Mouse (Mus musculus) kidney, embryonic 14.5 days (tissue): Measurements from ENCODE around the gene Kcng1. TPM values are rescaled to one million over a fixed set of nuclear protein-coding genes. Genes with fewer than 3 reads are reported as not detected.

Experiments
- ATAC-seq: fragments of 200-750 bp; cut with Nextera tagmentation; 2 replicates; pipeline ENCODE4 v1.8.0; 2017; ENCODE audit warnings: moderate number of reproducible peaks, mild to moderate bottlenecking, moderate TSS enrichment, moderate library complexity; ENCODE audit not compliant: low FRiP score, low TSS enrichment
- H3K27ac ChIP-seq: fragments of 300-500 bp; sonication (generic); 2 replicates; pipeline ENCODE4 v1.5.1; 2014; ENCODE audit warnings: low read depth, mild to moderate bottlenecking, low read length, moderate library complexity, mixed read lengths
- H3K27me3 ChIP-seq: fragments of 300-500 bp; sonication (generic); 2 replicates; pipeline ENCODE4 v1.6.1; 2014; ENCODE audit warnings: mild to moderate bottlenecking, low read length; ENCODE audit not compliant: control insufficient read depth, insufficient read depth
- H3K36me3 ChIP-seq: fragments of 300-500 bp; sonication (generic); 2 replicates; pipeline ENCODE4 v1.6.1; 2014; ENCODE audit warnings: low read length, mixed read lengths; ENCODE audit not compliant: control insufficient read depth, insufficient read depth
- H3K4me1 ChIP-seq: fragments of 300-500 bp; sonication (generic); 2 replicates; pipeline ENCODE4 v1.6.1; 2014; ENCODE audit warnings: low read length, mixed read lengths; ENCODE audit not compliant: control insufficient read depth, insufficient read depth
- H3K4me2 ChIP-seq: fragments of 300-500 bp; sonication (generic); replicated peaks from 2 replicates; pipeline ENCODE4 v1.6.1; 2014; ENCODE audit warnings: low read depth, mild to moderate bottlenecking, low read length
- H3K4me3 ChIP-seq: fragments of 300-500 bp; sonication (generic); 2 replicates; pipeline ENCODE4 v1.5.1; 2014; ENCODE audit warnings: mild to moderate bottlenecking, low read length
- H3K9ac ChIP-seq: fragments of 300-500 bp; sonication (generic); 2 replicates; pipeline ENCODE4 v1.6.1; 2014; ENCODE audit warnings: low read depth, mild to moderate bottlenecking, low read length, moderate library complexity
- H3K9me3 ChIP-seq: fragments of 300-500 bp; sonication (generic); 2 replicates; pipeline ENCODE4 v1.6.1; 2016; ENCODE audit warnings: low read length; ENCODE audit not compliant: control insufficient read depth
- WGBS: fragments of 180-500 bp; shearing (Covaris S2); extraction: QIAGEN DNeasy Blood & Tissue Kit; methylation state at CpG from one replicate; pipeline ENCODE4 v1.1.7; 2014; 5-methylcytosine and 5-hydroxymethylcytosine counted together
- polyA plus RNA-seq: library from polyadenylated mRNA; unstranded; fragments of >200 nt; fragmentation: Nextera tagmentation; extraction: Ambion mirVana; gene quantifications from 2 replicates; pipeline ENCODE4 v1.2.1, GENCODE M21; 2014

The Kcng1 gene
- polyA plus RNA-seq: 0.33 and 0.62 TPM in 2 replicates

DNA sequence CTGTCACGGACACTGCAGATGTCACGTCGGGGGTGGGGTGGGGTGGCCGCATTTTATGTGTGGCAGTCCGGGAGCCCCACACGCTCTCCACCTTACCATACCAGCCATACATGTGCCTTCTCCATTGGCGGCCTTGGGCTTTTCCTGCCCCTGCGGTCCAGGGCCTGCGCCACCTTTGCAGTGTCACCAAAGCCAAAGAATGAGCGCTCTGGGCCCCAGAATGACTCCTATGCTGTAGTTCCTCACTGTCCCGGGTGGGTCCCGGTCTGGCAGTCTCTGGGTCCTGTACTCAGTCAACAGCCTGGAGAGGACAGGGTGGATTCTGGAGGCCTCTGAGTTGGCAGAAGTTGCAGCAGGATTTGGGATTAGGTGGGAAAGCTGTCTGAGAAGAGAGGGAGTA, at the start of gene Kcng1:
Kcng1 (minus strand) TSS at position 155 of the 400 bp plus-strand sequence.
- H3K4me3 ChIP-seq: peak within 1 kb of the TSS; percentile 53
- H3K4me1 ChIP-seq: peaks cover 11% of the 10 kb centered on the region; the same call in 1 of the 2 replicates
- H3K27me3 ChIP-seq: peaks cover 44% of the 10 kb centered on the region
- H3K4me2 ChIP-seq: peak within 1 kb of the TSS; percentile 97
- WGBS: 14% methylated on average over 12 of the region's 12 CpGs
- H3K9ac ChIP-seq: peak within 1 kb of the TSS; percentile 58
- no peak for ATAC-seq
- H3K9me3 ChIP-seq: peaks cover 5% of the 10 kb centered on the region; the same call in 1 of the 2 replicates
- H3K27ac ChIP-seq: no peak within 1 kb of the TSS
- H3K36me3 ChIP-seq: no peaks in the 10 kb centered on the region

DNA sequence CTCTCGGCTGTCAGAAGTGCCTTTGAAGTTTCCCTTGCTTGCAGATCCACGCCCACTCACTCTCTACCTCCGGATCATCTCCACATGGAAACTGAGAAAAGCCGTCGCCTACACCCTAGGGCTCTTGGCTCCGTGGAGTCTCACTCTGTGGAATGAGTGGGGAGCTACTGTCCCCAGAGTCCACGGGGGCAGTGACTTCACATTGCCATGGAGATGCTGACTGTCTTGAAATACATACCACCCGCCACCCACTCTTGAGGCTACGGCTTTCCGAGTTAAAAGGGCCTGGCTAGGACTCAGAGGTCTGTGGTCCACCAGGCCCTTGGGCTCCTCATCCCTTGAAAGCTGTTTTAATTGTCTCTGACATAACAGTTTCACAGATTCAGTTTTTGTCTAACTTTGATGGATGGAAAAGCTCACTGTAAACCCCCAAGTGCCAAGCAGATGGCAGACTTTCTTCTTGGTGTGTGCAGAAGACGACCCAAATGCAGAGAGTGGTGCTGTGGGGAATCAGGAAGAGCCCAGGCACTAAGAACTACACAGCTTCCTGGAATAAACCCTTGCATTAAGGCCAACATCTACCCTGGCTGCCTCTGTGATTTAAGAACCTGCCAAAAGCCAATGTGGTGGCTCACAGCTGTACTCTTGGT, 49.0 kb upstream of the Kcng1 start:
- 56% methylated on average over 11 of the region's 11 CpGs for WGBS
- Histone ChIP-seq H3K4me1 (peaks cover 13% of the 10 kb centered on the region), H3K27ac (no peak overlapping the region), H3K9me3 (no peaks in the 10 kb centered on the region), H3K36me3 (no peaks in the 10 kb centered on the region), H3K4me2 (no peak overlapping the region), H3K4me3 (no peak overlapping the region), H3K9ac (no peak overlapping the region), H3K27me3 (no peaks in the 10 kb centered on the region; the same call in 1 of the 2 replicates)
- ATAC-seq: no peak

DNA sequence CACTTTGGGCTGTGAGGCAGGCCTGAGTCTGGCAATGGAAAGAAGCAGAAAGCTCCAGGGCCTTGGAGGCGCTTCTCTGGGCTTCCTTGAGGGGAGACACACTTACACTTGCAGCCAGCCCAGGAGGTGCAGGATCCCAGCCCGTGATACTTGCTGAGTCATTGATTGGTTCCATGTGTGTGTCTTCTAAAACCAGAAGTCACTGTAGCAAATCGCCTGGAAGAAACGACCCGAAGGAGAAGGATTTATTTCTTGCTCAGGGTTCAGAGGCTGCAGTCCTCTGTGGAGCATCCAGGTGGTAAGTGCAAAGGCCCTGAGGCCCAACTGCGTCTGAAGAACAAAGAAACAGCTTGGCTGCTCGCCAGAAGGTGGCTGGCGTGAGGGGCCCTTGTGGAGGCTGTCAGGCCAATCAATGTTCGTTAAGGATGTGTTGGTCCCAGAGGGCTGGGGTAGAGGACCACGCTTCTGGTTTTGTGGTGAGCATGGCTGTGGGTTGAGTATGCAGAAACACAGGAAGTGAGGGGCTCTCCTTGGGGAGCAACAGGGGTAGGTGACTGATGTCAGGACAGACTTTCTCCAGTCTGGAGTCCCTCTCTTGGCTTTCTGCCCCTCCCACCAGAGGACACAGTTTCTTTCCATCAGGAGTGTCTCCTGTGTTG, 40.3 kb upstream of the Kcng1 start:
- no peaks in the 10 kb centered on the region for H3K36me3 ChIP-seq
- H3K4me3 ChIP-seq: no peak overlapping the region
- no peaks in the 10 kb centered on the region for H3K9me3 ChIP-seq
- H3K27me3 ChIP-seq: no peaks in the 10 kb centered on the region
- H3K9ac ChIP-seq: no peak overlapping the region
- no peak overlapping the region for H3K4me2 ChIP-seq
- no peak for ATAC-seq
- WGBS: 50% methylated on average over 10 of the region's 10 CpGs
- H3K4me1 ChIP-seq: no peaks in the 10 kb centered on the region
- H3K27ac ChIP-seq: no peak overlapping the region

DNA sequence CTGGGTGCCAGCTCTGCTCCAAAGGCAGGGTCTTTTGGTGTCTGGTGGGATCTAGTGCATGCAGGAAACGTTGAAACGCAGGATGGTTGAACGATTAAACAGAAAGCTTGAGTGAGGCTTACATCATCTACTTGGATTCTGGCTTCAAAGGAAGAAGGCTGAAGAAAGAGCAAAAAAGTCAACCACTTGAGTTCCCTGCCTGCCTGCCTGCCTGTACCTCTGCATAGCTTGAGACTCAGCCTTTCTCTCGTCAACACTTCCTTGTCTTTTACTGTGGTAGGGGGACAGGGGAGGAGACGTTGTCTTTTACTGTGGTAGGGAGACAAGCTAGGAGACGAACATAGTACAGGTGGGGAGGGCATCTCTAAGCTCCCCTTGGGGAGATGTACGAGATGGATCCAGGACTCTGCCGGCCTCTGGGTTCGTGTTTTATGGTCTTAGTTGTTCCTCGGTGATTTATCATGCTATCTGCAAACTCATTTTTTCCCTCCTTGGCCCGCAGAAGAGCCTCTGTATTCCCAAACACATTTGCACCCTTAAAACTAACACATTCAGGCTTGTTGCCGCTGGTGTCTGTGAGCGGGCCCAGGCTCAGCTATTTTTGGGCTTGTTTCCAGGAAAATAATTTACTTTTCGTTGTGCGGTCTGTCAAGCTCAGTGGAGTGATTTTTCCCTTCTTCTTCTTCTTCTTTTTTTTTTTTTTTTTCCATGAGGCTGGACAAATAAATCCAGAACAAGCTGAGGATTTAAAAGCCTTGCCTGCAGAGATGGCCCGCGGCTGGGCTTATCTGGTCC, 39.0 kb upstream of the Kcng1 start:
- Histone ChIP-seq H3K9ac (no peak overlapping the region), H3K4me1 (no peaks in the 10 kb centered on the region), H3K27me3 (no peaks in the 10 kb centered on the region), H3K9me3 (no peaks in the 10 kb centered on the region), H3K4me3 (no peak overlapping the region), H3K36me3 (no peaks in the 10 kb centered on the region), H3K4me2 (no peak overlapping the region), H3K27ac (no peak overlapping the region)
- ATAC-seq: no peak
- WGBS: 47% methylated on average over 17 of the region's 17 CpGs

DNA sequence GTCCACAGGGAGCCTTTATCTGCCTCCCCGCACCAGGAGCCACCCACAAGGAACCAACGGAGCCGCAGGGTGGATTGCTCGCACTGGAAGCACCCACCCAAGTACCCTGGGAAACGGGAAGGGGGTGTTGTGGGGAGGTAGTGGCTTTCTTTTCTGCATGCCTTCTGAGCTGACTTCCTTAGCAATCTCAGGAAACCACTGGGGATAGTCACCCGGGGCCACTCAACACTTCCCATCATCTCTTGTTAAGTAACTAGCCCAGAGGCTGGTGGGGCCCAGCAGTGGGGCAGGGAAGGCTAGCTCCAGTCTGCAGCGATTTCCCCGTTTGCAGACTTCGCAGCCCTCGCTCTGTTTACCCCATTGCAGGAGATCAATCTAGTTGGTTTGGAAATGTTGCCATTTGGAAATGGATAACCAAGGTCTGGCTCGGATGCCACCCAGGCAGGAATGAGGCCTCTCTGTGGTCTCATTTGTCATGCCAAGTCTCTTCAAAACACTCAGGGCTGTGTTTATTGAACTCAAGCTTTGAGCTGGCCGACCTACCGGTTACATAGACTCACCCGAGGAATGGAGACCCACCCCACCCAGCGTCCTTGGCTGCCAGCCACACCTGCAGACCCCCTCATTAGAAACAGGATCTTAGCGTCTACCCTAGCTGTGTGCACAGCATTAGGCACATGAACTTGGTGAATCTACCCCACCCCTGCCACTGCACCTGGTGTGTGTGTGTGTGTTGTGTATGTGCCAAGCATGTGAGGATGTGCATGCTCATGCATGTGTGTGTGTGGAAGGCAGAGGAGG, 33.3 kb upstream of the Kcng1 start:
- Histone ChIP-seq H3K4me3 (no peak overlapping the region), H3K27me3 (no peaks in the 10 kb centered on the region), H3K27ac (no peak overlapping the region), H3K36me3 (no peaks in the 10 kb centered on the region), H3K9me3 (no peaks in the 10 kb centered on the region), H3K4me2 (no peak overlapping the region), H3K4me1 (no peaks in the 10 kb centered on the region), H3K9ac (no peak overlapping the region)
- ATAC-seq: no peak
- WGBS: 53% methylated on average over 16 of the region's 16 CpGs

DNA sequence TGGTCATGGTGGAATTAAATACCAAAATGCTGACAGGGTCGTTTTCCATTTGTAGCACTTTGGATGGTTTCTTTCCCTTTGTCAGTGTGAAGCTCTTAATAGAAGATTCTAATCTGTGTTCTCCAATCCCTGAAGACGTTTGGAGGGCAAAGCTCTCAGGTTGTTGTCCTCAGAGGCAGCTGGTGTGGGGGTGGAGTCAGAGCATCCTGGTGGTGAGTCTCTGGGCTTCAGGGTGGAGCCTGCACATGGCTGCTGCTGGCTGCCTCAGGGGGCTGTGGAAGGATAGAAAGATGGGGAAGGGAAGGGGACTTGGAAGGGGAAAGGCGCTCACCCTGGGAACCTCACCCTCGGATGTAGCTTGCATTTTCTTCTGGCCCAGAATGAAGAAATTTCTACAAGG, 31.0 kb upstream of the Kcng1 start:
- no peaks in the 10 kb centered on the region for H3K4me1 ChIP-seq
- no peaks in the 10 kb centered on the region for H3K9me3 ChIP-seq
- H3K27ac ChIP-seq: no peak overlapping the region
- ATAC-seq: no peak
- no peak overlapping the region for H3K4me2 ChIP-seq
- H3K4me3 ChIP-seq: no peak overlapping the region
- H3K27me3 ChIP-seq: no peaks in the 10 kb centered on the region
- no peaks in the 10 kb centered on the region for H3K36me3 ChIP-seq
- 45% methylated on average over 4 of the region's 4 CpGs for WGBS
- no peak overlapping the region for H3K9ac ChIP-seq

DNA sequence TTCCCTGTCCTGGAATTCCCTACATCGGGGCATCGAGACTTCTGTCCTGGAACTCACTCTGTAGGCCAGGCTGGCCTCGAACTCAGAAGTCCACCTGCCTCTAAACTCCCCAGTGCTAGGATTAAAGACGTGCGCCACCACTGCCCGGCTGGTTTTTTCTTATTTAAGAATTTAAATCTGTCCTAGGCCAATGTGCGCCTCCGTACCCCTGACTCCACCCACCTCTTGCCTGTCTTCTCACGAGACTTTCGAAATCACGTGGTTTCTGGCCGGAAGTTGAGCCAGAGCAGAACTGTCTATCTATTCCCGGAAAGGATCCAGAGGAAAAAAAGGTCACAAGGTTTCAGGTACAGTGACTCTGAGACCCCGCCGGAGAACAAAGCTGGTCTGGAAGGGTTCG, 29.5 kb upstream of the Kcng1 start:
- H3K4me1 ChIP-seq: no peaks in the 10 kb centered on the region
- H3K36me3 ChIP-seq: no peaks in the 10 kb centered on the region
- ATAC-seq: no peak
- H3K9me3 ChIP-seq: no peaks in the 10 kb centered on the region
- no peak overlapping the region for H3K27ac ChIP-seq
- no peak overlapping the region for H3K4me3 ChIP-seq
- no peaks in the 10 kb centered on the region for H3K27me3 ChIP-seq
- WGBS: 92% methylated on average over 16 of the region's 16 CpGs
- H3K4me2 ChIP-seq: no peak overlapping the region
- H3K9ac ChIP-seq: no peak overlapping the region

DNA sequence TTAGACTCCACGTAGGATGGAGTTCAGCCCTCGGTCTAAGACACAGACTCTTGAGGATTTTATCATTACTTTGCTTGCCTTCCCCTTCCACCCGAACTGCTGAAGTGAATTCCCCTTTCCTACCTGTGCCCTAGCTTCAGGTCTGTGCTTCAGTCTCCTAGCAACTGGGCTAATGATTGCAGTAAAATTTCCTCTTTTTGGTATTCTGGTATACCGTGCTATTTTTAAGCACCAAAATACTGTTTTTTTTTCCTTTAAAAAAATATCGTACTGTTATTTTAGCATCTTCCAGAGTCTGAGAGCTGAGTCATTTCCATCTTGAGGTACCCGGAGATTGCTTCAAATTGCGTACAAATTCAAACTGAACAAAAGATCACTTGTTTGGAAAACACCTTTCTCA, 27.4 kb upstream of the Kcng1 start:
- ATAC-seq: no peak
- H3K4me2 ChIP-seq: no peak overlapping the region
- no peak overlapping the region for H3K4me3 ChIP-seq
- no peak overlapping the region for H3K27ac ChIP-seq
- WGBS: 65% methylated on average over 7 of the region's 7 CpGs
- no peaks in the 10 kb centered on the region for H3K36me3 ChIP-seq
- no peaks in the 10 kb centered on the region for H3K9me3 ChIP-seq
- H3K27me3 ChIP-seq: no peaks in the 10 kb centered on the region
- no peaks in the 10 kb centered on the region for H3K4me1 ChIP-seq
- H3K9ac ChIP-seq: no peak overlapping the region
